Mouse (Mus musculus) gastrocnemius, adult 18-20 months (tissue): ENCODE measurements around the gene Trim39. TPM values are rescaled to one million over a fixed set of nuclear protein-coding genes. Genes with fewer than 3 reads are reported as not detected.
"Not testable (repeated sequence)": the region's sequence is repeated elsewhere in the genome, so short reads cannot be mapped to it uniquely, and the experiment has no call there.

Experiments used
- DNase-seq: peaks from one replicate; pipeline ENCODE4 v3.0.0; 2021; ENCODE audit warnings: low spot score
- total RNA-seq, 2 experiments: library from RNA; stranded (reverse); gene quantifications; 2 replicates each; pipeline ENCODE4 v1.2.3; 2021

Gene Trim39
- total RNA-seq, 2 experiments from 2014 or later: 6.2 to 6.6 TPM

GRCm38 (mm10) chr17:36252250-36252876 is 19.7 kb downstream of the Trim39 start:
- no peak for DNase-seq

DNA sequence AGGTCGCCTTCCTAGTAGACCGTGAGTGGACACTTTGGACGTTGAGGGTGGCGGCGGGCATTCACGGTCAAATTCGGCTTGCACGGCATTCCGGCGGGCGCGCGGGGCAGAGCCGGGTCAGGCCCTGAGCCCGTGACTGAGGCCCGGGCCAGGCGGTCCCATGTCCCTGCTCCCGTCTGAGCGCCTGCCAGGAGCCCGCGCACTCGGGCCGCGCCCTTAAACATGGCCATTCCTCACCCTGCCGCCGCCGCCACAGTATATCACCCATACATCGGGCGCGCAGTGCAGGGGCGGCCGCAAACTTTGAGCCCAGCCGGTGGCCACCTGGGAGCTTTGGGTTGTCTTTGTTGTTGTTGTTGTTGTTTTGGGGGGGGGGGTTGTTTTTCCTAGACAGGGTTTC is 23.2 kb downstream of the Trim39 start:
- DNase-seq: no peak

GRCm38 (mm10) chr17:36245741-36246140 is 26.3 kb downstream of the Trim39 start:
- no peak for DNase-seq

DNA sequence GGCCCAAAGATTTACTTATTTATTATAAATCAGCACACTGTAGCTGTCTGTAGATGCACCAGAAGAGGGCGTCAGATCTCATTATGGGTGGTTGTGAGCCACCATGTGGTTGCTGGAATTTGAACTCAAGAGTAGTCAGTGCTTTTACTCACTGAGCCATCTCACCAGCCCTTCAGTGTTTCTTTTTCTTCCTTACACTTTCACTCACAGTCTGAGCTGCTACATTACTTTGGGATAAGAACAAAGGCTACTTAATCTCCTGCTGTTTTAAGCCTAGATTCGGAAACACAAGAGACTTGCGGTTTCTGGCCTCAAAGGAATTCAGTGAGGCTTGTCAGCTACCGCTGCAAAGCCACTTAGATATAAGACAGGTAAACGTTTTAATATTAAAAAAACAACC is 28.0 kb downstream of the Trim39 start:
- no peak for DNase-seq

DNA sequence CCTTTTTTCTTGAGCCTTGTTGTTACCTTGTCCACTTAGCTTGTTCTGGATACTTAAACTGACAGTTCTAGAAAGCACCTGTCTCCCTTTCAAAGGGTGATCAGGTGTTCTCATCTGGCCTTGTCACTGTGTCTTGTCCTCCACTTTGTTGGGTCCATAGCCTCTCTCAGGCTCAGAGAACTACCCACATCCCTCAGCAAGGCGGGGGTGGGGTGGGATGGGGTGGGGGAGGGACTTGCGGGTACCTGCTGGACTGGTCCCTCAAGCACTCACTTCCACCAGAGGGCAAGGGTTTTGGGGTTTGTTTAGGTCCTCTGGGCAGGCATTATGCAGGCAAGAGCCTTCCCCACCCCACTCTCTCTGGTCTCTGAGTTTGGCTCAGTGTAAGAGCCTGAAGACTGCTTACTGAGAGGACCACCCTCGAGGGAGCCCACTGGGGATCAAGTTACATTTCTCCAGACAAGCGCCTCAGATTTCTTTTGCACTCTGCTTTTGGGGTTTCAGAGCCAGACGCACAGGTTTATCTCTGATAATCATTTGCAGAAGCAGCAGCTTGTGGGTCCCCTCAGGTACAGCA is 31.3 kb downstream of the Trim39 start:
- DNase-seq: no peak

- DNase-seq: no peak
Measured at GRCm38 (mm10) chr17:36237321-36237921, 34.6 kb downstream of the Trim39 start.

GRCm38 (mm10) chr17:36235300-36235699 is 36.7 kb downstream of the Trim39 start:
- DNase-seq: not testable (repeated sequence)

GRCm38 (mm10) chr17:36233572-36233971 is 38.5 kb downstream of the Trim39 start:
- DNase-seq: no peak

- peak; percentile 50 for DNase-seq
Measured at GRCm38 (mm10) chr17:36231318-36231717, 40.7 kb downstream of the Trim39 start.

DNA sequence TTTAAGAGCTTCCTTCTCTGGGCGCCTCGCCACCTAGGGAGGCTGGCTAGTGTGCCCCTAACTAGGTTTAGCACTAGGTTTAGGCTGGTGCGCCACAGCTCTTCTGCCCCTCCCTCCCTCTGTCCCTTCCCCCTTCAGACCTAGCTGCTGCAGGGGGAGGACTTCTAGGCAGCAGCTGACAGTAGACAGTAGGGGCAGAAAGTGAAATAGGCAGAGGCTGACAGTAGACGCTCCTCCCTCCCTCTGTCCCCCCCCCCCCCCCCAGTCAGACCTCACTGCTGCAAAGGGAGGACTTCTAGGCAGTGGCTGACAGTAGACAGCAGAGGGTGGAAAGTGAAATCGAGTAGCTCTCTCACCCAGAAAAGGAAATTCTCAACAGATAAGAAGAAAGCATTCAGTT is 43.0 kb downstream of the Trim39 start:
- DNase-seq: no peak

DNA sequence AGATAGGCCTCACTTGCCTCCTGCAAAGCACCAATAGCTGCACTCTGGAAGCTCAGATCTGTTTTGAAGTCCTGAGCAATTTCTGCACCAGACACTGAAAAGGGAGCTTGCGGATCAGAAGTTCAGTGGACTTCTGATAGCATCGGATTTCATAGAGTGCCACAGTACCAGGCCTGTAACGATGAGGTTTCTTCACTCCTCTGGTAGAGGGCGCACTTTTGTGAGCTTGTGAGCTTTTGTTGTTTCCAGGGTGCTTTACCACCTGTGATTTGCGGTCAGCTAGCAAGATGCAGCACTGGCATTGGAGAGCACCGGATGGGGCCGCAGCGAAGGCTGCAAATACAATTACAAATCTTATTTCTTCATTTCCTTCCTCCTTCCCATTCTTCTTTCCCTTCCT is 45.1 kb downstream of the Trim39 start:
- DNase-seq: no peak

GRCm38 (mm10) chr17:36225231-36225824 is 46.7 kb downstream of the Trim39 start:
- no peak for DNase-seq

DNA sequence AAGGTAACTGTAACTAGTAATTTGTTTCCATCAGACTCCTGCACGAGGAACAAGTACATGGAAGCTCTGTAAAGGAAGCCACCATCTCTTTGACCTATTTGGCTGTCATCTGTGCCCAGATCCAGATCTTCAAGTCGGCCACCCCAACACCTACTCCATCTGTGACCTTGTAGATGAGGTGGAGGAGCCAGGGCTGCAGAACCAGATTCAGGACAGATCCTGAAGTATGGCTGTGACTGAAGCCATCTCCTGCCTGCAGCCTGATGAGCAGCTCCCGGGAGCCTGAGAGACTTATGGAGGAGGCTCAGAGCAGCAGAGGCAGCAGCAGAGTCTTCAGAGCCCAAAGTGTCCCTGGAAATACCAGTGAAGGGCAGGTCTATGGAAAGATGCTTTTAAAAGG is 47.6 kb downstream of the Trim39 start:
- no peak for DNase-seq

DNA sequence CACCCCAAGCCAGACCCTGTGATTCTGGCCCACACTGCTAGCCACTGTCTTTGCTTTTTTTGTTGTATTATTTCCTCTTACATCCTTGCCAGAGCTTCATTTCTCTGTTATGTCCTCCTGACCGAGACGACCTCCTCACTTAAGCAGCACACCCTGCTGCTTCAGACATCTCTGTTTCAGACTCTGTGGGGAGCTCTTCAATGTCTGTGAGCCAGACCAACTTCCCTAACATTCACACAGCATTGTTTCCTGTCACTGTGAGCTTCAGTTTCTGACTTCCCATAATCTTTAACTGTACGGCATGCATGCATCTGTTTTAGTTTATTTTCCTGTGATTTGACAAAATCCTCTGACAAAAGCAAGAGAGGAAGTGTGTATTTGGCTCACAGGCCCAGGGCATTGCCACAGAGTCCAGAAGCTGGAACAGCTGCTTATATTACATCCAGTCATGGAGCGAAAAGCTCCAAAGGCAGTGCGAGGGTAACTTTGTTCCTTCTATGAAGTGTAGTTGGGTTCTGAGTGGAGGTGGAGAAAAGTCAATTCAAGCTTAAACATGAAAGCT is 53.4 kb downstream of the Trim39 start:
- DNase-seq: no peak

- no peak for DNase-seq
Measured at GRCm38 (mm10) chr17:36215586-36215985, 56.5 kb downstream of the Trim39 start.

Other genes starting within 250 kb of the Trim39 start
- gene H2-T23, start 239.4 kb downstream of the Trim39 start, total RNA-seq: 1 to 10 TPM; 7.0 to 9.4 TPM
- 10 to 100 TPM in 1 of 2 experiments, 1 to 10 TPM in 1; 7.9 to 15.7 TPM for gene H2-T22, start 229.5 kb downstream of the Trim39 start, total RNA-seq
- not detected for gene Gm6034, start 229.3 kb downstream of the Trim39 start, total RNA-seq
- gene Gm11127, start 213.9 kb downstream of the Trim39 start, total RNA-seq: 1 to 10 TPM; 1.4 to 3.2 TPM
- not detected for gene Gm19684, start 150.6 kb downstream of the Trim39 start, total RNA-seq
- gene Gm7030, start 142.8 kb downstream of the Trim39 start, total RNA-seq: not detected
- gene Gm8909, start 103.7 kb downstream of the Trim39 start, total RNA-seq: not detected
- gene H2-T3, start 82.0 kb downstream of the Trim39 start, total RNA-seq: not detected
- gene Rpp21, start 14.2 kb downstream of the Trim39 start, total RNA-seq: 10 to 100 TPM; 36.5 to 44.5 TPM
- gene H2-M10.2, start 14.2 kb upstream of the Trim39 start, total RNA-seq: not detected
- gene H2-M10.1, start 53.9 kb upstream of the Trim39 start, total RNA-seq: not detected
- gene H2-M10.3, start 96.2 kb upstream of the Trim39 start, total RNA-seq: not detected
- not detected for gene H2-M10.4, start 190.1 kb upstream of the Trim39 start, total RNA-seq